Mouse (Mus musculus) stomach, embryonic 14.5 days (tissue): Measurements from ENCODE around the gene Slc16a2. TPM values are rescaled to one million over a fixed set of nuclear protein-coding genes. Genes with fewer than 3 reads are reported as not detected.

Experiments used
- ATAC-seq: fragments of 200-750 bp; cut with Nextera tagmentation; 2 replicates; pipeline ENCODE4 v1.8.0; 2017; ENCODE audit warnings: low read depth, moderate TSS enrichment; ENCODE audit not compliant: insufficient number of reproducible peaks, insufficient read depth, low FRiP score
- H3K27ac ChIP-seq: fragments of 300-500 bp; sonication (generic); 2 replicates; pipeline ENCODE4 v1.5.1; 2014; ENCODE audit warnings: mild to moderate bottlenecking, low read length, moderate library complexity, mixed read lengths
- H3K27me3 ChIP-seq: fragments of 300-500 bp; sonication (generic); 2 replicates; pipeline ENCODE4 v1.6.1; 2014; ENCODE audit warnings: low read length, control low read depth, mixed read lengths; ENCODE audit not compliant: control insufficient read depth, insufficient read depth
- H3K36me3 ChIP-seq: fragments of 300-500 bp; sonication (generic); 2 replicates; pipeline ENCODE4 v1.6.1; 2014; ENCODE audit warnings: mild to moderate bottlenecking, control low read depth, low read length, moderate library complexity, mixed read lengths; ENCODE audit not compliant: control insufficient read depth, insufficient read depth
- H3K4me1 ChIP-seq: fragments of 300-500 bp; sonication (generic); 2 replicates; pipeline ENCODE4 v1.6.1; 2014; ENCODE audit warnings: low read length, control low read depth, mixed read lengths; ENCODE audit not compliant: control insufficient read depth, insufficient read depth
- H3K4me2 ChIP-seq: fragments of 300-500 bp; sonication (generic); replicated peaks from 2 replicates; pipeline ENCODE4 v1.6.1; 2014; ENCODE audit warnings: low read depth, low read length, control low read depth
- H3K4me3 ChIP-seq: fragments of 300-500 bp; sonication (generic); 2 replicates; pipeline ENCODE4 v1.5.1; 2014; ENCODE audit warnings: low read depth, low read length, control low read depth
- H3K9ac ChIP-seq: fragments of 300-500 bp; sonication (generic); replicated peaks from 2 replicates; pipeline ENCODE4 v1.6.1; 2014; ENCODE audit warnings: low read depth, mild to moderate bottlenecking, control low read depth, low read length, moderate library complexity, mixed read lengths
- H3K9me3 ChIP-seq: fragments of 300-500 bp; sonication (generic); 2 replicates; pipeline ENCODE4 v1.6.1; 2016; ENCODE audit warnings: low read depth, low read length, control low read depth; ENCODE audit not compliant: control insufficient read depth
- WGBS: fragments of 180-500 bp; shearing (Covaris S2); extraction: QIAGEN DNeasy Blood & Tissue Kit; methylation state at CpG from one replicate; pipeline ENCODE4 v1.1.7; 2014; 5-methylcytosine and 5-hydroxymethylcytosine counted together
- polyA plus RNA-seq: library from polyadenylated mRNA; unstranded; fragments of >200 nt; fragmentation: Nextera tagmentation; extraction: Ambion mirVana; gene quantifications from 2 replicates; pipeline ENCODE4 v1.2.1, GENCODE M21; 2014

The Slc16a2 gene
- polyA plus RNA-seq, 1 experiment from 2014 or later, result 10.0 TPM

DNA sequence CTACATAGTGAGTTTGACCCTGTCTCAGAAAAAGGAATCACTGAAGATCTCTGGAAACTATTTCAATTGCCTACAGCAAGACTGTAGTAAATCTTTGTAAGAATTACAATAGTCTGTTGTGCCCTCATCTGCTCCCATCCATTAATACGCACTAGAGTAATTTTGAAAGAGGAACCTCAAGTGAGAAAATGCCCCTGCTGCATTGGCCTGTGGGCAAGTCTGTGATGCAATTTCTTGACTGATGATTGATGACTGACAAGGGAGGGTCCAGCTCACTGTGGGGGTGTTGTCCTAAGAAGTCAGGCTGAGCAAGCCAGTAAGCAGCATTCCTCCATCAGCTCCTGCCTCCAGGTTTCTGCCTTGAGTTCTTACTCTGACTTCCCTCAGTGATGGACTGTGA lies 75.6 kb downstream of the Slc16a2 start:
- no peak overlapping the region for H3K4me3 ChIP-seq
- no peaks in the 10 kb centered on the region for H3K9me3 ChIP-seq
- no peaks in the 10 kb centered on the region for H3K4me1 ChIP-seq
- ATAC-seq, result no peak
- no peaks in the 10 kb centered on the region for H3K36me3 ChIP-seq
- peaks cover 10% of the 10 kb centered on the region; the same call in 1 of the 2 replicates for H3K27me3 ChIP-seq
- no peak overlapping the region for H3K4me2 ChIP-seq
- H3K27ac ChIP-seq, result no peak overlapping the region
- H3K9ac ChIP-seq, result no peak overlapping the region
- 88% methylated on average over 1 of the region's 1 CpGs for WGBS

DNA sequence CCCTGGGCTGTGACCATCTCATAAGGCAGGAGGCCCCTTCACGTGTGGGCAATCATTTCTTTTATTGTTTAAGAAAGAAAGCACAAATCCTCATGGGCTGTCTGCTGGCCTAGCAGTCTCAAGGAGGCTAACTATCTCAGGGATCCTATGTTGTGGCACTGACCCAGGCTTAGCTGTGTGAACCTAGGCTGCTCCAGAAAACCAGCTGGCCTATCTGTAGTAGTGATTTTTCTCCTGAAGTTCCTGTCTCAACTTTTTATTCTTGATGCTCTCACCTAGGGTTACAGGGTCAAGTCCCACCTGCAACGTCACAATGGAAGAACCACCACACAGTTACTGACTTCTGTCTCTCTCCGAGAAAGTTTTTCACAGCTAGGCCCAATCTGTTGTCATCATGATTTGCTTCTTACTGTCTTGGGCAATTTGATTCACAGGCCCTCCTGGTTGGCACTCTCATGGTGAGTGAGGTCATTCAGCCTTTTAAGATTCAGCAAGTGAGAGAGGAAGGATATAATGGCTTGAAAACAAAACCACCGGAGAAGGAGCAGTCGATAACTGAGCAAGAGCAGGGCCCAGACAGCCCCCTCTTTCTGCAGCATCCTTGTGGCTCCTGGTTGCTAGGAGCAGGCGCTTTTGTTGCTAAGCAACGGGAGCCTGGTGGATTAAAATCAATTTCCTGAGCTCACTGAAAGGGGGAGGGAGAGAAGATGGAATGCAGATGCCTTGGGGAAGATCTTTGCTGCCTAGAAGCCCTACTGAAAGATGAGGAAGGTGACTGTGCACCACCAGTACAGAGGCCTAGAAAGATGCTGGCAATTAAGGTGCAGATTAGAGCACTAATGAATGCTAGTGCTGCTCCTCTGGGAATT lies 77.4 kb downstream of the Slc16a2 start:
- ATAC-seq, result no peak
- H3K9me3 ChIP-seq, result no peaks in the 10 kb centered on the region
- H3K9ac ChIP-seq, result no peak overlapping the region
- WGBS, result 48% methylated on average over 7 of the region's 7 CpGs
- no peak overlapping the region for H3K27ac ChIP-seq
- peaks cover 10% of the 10 kb centered on the region; the same call in 1 of the 2 replicates for H3K27me3 ChIP-seq
- H3K4me3 ChIP-seq, result no peak overlapping the region
- no peaks in the 10 kb centered on the region for H3K36me3 ChIP-seq
- H3K4me1 ChIP-seq, result no peaks in the 10 kb centered on the region
- H3K4me2 ChIP-seq, result no peak overlapping the region

DNA sequence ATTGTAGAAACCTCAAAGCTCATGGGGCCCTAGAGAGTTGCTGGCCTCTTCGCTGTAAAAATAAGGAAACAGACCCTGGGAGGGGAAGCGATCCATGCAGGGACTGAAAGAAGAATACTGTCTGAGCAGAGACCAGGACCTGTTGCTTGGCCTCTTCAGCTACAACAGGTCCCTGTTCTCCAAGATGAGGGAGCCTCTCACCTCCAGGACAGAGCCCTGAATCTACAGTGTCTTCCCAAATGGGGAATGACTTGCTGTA lies 79.8 kb downstream of the Slc16a2 start:
- WGBS, result 72% methylated on average over 2 of the region's 2 CpGs
- Histone ChIP-seq H3K9me3 (no peaks in the 10 kb centered on the region), H3K36me3 (no peaks in the 10 kb centered on the region), H3K4me1 (no peaks in the 10 kb centered on the region), H3K9ac (no peak overlapping the region), H3K27me3 (peaks cover 9% of the 10 kb centered on the region; the same call in 1 of the 2 replicates), H3K27ac (no peak overlapping the region), H3K4me3 (no peak overlapping the region), H3K4me2 (no peak overlapping the region)
- no peak for ATAC-seq

DNA sequence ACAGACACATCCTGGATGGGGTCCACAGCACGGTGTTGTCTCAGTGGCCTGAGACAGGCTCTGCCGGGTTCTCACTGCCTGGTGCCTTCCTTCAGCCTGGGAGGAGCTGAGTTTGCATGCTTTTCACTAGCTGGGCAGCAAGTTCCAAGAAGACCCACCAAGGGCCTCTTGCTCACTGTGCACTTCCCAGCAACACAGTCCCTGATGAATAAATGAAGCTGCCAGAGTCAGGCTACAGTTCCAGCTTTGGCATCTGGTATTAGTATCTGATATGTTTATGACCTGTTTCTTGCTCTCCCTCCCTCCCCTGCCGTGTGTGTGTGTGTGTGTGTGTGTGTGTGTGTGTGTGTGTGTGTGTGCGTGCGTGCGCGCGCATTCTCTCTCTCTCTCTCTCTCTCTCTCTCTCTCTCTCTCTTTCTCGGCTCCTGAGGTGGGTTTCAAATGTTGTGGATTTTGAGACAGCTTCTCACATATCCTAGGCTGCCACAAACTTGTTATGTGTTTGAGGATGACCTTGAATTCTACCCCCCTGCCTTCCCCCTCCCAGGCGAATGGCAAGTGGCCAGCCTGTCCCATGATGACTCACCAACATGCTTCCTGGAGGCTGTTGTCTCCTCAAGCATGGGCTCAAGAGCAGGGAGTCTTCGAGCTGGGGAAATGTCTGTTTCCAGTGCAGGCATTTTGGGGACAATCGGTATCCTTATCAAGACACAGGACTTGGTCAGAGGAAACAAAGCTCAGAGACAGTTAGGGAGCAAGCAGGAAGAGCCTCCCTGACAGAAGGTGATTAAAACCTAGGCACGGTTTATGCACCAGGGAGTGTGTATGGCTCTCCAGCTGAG lies 80.3 kb downstream of the Slc16a2 start:
- no peak overlapping the region for H3K27ac ChIP-seq

GRCm38 (mm10) chrX:103734041-103734625 lies 87.7 kb downstream of the Slc16a2 start:
- H3K4me1 ChIP-seq, result no peaks in the 10 kb centered on the region
- no peak overlapping the region for H3K9ac ChIP-seq
- H3K4me2 ChIP-seq, result no peak overlapping the region
- no peaks in the 10 kb centered on the region for H3K36me3 ChIP-seq
- no peak overlapping the region for H3K4me3 ChIP-seq
- H3K27me3 ChIP-seq, result no peaks in the 10 kb centered on the region
- H3K9me3 ChIP-seq, result no peaks in the 10 kb centered on the region
- WGBS, result 73% methylated on average over 7 of the region's 7 CpGs
- ATAC-seq, result no peak
- no peak overlapping the region for H3K27ac ChIP-seq

More for the DNA sequence above, 80.3 kb downstream of the Slc16a2 start:
- H3K36me3 ChIP-seq, result no peaks in the 10 kb centered on the region
- H3K9ac ChIP-seq, result no peak overlapping the region
- no peaks in the 10 kb centered on the region for H3K9me3 ChIP-seq
- ATAC-seq, result no peak
- no peak overlapping the region for H3K4me2 ChIP-seq
- H3K27me3 ChIP-seq, result peaks cover 6% of the 10 kb centered on the region; the same call in 1 of the 2 replicates
- no peaks in the 10 kb centered on the region for H3K4me1 ChIP-seq
- no peak overlapping the region for H3K4me3 ChIP-seq
- 56% methylated on average over 13 of the region's 13 CpGs for WGBS

- no peaks in the 10 kb centered on the region for H3K36me3 ChIP-seq
- 79% methylated on average over 4 of the region's 4 CpGs for WGBS
- H3K27ac ChIP-seq, result no peak overlapping the region
- ATAC-seq, result no peak
- H3K4me1 ChIP-seq, result no peaks in the 10 kb centered on the region
- H3K9me3 ChIP-seq, result no peaks in the 10 kb centered on the region
- no peak overlapping the region for H3K4me3 ChIP-seq
- no peaks in the 10 kb centered on the region for H3K27me3 ChIP-seq
- H3K9ac ChIP-seq, result no peak overlapping the region
- no peak overlapping the region for H3K4me2 ChIP-seq
Measured at GRCm38 (mm10) chrX:103733091-103733490, 88.7 kb downstream of the Slc16a2 start.

GRCm38 (mm10) chrX:103732033-103732703 lies 89.6 kb downstream of the Slc16a2 start:
- Histone ChIP-seq H3K4me3 (no peak overlapping the region), H3K27me3 (no peaks in the 10 kb centered on the region), H3K4me1 (no peaks in the 10 kb centered on the region), H3K9me3 (no peaks in the 10 kb centered on the region), H3K4me2 (no peak overlapping the region), H3K36me3 (no peaks in the 10 kb centered on the region), H3K27ac (no peak overlapping the region), H3K9ac (no peak overlapping the region)
- no peak for ATAC-seq
- WGBS, result 57% methylated on average over 4 of the region's 4 CpGs

- H3K27me3 ChIP-seq, result no peaks in the 10 kb centered on the region
- WGBS, result 74% methylated on average over 2 of the region's 2 CpGs
- H3K4me3 ChIP-seq, result no peak overlapping the region
- H3K4me1 ChIP-seq, result no peaks in the 10 kb centered on the region
- ATAC-seq, result no peak
- H3K9ac ChIP-seq, result no peak overlapping the region
- no peak overlapping the region for H3K4me2 ChIP-seq
- H3K36me3 ChIP-seq, result no peaks in the 10 kb centered on the region
- no peak overlapping the region for H3K27ac ChIP-seq
- no peaks in the 10 kb centered on the region for H3K9me3 ChIP-seq
Measured at GRCm38 (mm10) chrX:103722437-103722836, 99.3 kb downstream of the Slc16a2 start.
